21 mouse cellular contexts compared by ENCODE assay signal in genomic region chr10:13102360-13102759, GRCm38 (mm10).
"Had no signal": no experiment of that assay in that cellular context is flagged by ENCODE, and none has a peak within 500 bp of the region (broad histone marks: within the 10 kb centered on the region; RNA-seq: fewer than 3 reads in every experiment).

No protein-coding gene starts in this region.

- H3K27ac ChIP-seq: limb, embryonic 10.5 days; limb, embryonic 13.5 days; liver, embryonic 12.5 days; liver, embryonic 15.5 days; midbrain, embryonic 10.5 days; midbrain, embryonic 13.5 days had no signal

- H3K4me1 ChIP-seq: liver, embryonic 12.5 days; liver, embryonic 15.5 days; megakaryocyte, embryonic 14.5 days had no signal

- ATAC-seq: liver, embryonic 12.5 days; midbrain, embryonic 13.5 days; midbrain, embryonic 16.5 days had no signal

- DNase-seq: kidney, adult 18-20 months; kidney, adult 9 months; kidney, postnatal 14 days; kidney, postnatal 4 days; liver; lung, adult 18-20 months; lung, postnatal 10 days; lung, postnatal 36 days; right cerebral cortex, postnatal 14 days; right cerebral cortex, postnatal 4 days; thymus, postnatal 25 days had no signal

- H3K9me3 ChIP-seq: limb, embryonic 10.5 days; limb, embryonic 13.5 days; liver, embryonic 12.5 days; liver, embryonic 15.5 days; lung, embryonic 15.5 days; megakaryocyte, embryonic 14.5 days; midbrain, embryonic 10.5 days; midbrain, embryonic 13.5 days had no signal

- H3K36me3 ChIP-seq: limb, embryonic 10.5 days; limb, embryonic 13.5 days; liver, embryonic 12.5 days; liver, embryonic 15.5 days; lung, embryonic 15.5 days; midbrain, embryonic 10.5 days; midbrain, embryonic 13.5 days had no signal

- H3K9ac ChIP-seq: limb, embryonic 13.5 days; liver, embryonic 12.5 days; liver, embryonic 15.5 days; lung, embryonic 15.5 days; midbrain, embryonic 13.5 days had no signal

- H3K4me2 ChIP-seq: limb, embryonic 13.5 days; liver, embryonic 12.5 days; liver, embryonic 15.5 days; lung, embryonic 15.5 days; midbrain, embryonic 13.5 days had no signal

- H3K4me3 ChIP-seq: limb, embryonic 10.5 days; limb, embryonic 13.5 days; liver, embryonic 12.5 days; liver, embryonic 15.5 days; lung, embryonic 15.5 days; megakaryocyte, embryonic 14.5 days; midbrain, embryonic 10.5 days; midbrain, embryonic 13.5 days; myocyte had no signal

- H3K27me3 ChIP-seq: limb, embryonic 13.5 days; liver, embryonic 12.5 days; liver, embryonic 15.5 days; lung, embryonic 15.5 days; midbrain, embryonic 13.5 days had no signal
